Mouse (Mus musculus): Measurements from ENCODE around the gene Ttc28. TPM values are rescaled to one million over a fixed set of nuclear protein-coding genes. Genes with fewer than 3 reads are reported as not detected.

The Ttc28 gene
- polyA plus RNA-seq, 1 experiment, result 7.4 TPM

DNA sequence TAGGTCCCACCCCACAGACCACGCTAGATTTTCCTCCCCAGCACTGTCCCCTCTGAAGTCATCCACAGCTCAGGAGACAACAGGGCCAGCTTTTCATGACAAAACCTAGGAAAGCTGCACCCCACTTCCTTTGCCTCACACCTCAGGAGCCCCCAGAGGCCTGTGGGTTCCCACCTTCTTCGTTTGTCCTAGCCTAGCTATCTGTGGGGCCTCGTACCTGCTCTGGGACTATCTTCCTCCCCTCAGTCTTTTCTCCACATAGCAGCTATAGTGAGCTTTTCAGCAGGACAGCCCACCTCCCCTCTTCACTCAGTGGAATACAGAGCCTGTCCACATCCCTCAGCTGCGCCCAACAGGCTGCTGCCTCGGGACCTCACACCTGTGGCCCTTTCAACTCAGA, 418.2 kb downstream of the Ttc28 start:
- WGBS, result 78% methylated on average over 5 of the region's 5 CpGs

DNA sequence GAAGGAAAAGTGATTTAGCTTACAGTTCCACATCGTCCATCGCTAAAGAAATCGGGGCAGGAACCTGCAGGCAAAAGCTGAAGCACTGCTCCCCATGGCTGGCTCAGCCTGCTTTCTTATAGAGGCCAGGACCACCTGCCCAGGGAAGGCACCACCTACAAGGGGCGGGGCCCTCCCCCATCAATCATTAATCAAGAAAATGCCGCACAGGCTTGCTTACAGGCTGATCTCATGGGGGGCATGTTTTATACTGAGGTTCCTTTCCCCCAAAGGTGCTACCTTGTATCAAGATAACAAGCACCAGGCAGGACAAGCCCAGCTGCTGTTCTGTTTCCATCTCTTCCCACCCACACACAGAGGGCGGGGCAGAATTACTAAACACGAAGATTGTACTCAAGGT, 419.1 kb downstream of the Ttc28 start:
- no peak for TF ChIP-seq CTCF (IDR thresholded peaks at IDR 0.05; ENCODE audit: control insufficient read depth, insufficient read depth, low read length)
- no peak for TF ChIP-seq POLR2A (IDR thresholded peaks at IDR 0.05; ENCODE audit: borderline replicate concordance, control insufficient read depth, low read depth, low read length)
- H3K4me1 ChIP-seq (ENCODE audit: control insufficient read depth, insufficient read depth, low read length), result no peaks in the 10 kb centered on the region
- H3K4me3 ChIP-seq (replicated peaks; ENCODE audit: control insufficient read depth, low read depth, low read length), result no peak overlapping the region
- H3K27ac ChIP-seq (ENCODE audit: control insufficient read depth, insufficient read depth, low read depth, low read length, poor library complexity), result no peak overlapping the region
- WGBS, result 73% methylated on average over 7 of the region's 7 CpGs

More for the DNA sequence above, 418.2 kb downstream of the Ttc28 start:
- no peaks in the 10 kb centered on the region for H3K4me1 ChIP-seq (ENCODE audit: control insufficient read depth, insufficient read depth, low read length)
- no peak for TF ChIP-seq POLR2A (IDR thresholded peaks at IDR 0.05; ENCODE audit: borderline replicate concordance, control insufficient read depth, low read depth, low read length)
- no peak for TF ChIP-seq CTCF (IDR thresholded peaks at IDR 0.05; ENCODE audit: control insufficient read depth, insufficient read depth, low read length)
- no peak overlapping the region for H3K27ac ChIP-seq (ENCODE audit: control insufficient read depth, insufficient read depth, low read depth, low read length, poor library complexity)
- no peak overlapping the region for H3K4me3 ChIP-seq (replicated peaks; ENCODE audit: control insufficient read depth, low read depth, low read length)

DNA sequence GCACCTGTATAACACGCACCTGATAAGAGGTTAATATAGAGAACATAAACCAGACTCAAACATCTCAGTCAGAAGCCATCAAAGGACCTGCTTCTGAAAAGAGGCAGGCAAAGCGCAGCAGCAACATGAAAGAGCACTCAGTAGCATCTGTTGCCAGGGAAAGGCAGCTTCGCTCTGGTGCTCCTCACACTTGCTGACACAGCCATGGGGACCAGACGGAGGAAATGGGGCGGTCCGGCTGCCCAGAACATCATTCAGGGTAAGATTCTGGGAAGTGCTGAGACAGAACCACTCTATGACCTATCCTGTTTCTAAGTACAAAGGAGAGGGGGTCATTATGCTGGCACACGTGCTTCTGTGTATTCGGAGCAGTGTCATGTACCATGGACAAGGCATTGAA, 421.2 kb downstream of the Ttc28 start:
- TF ChIP-seq POLR2A (IDR thresholded peaks at IDR 0.05; ENCODE audit: borderline replicate concordance, control insufficient read depth, low read depth, low read length) (no peak), CTCF (IDR thresholded peaks at IDR 0.05; ENCODE audit: control insufficient read depth, insufficient read depth, low read length) (no peak)
- no peak overlapping the region for H3K4me3 ChIP-seq (replicated peaks; ENCODE audit: control insufficient read depth, low read depth, low read length)
- H3K27ac ChIP-seq (ENCODE audit: control insufficient read depth, insufficient read depth, low read depth, low read length, poor library complexity), result no peak overlapping the region
- WGBS, result 89% methylated on average over 8 of the region's 8 CpGs
- H3K4me1 ChIP-seq (ENCODE audit: control insufficient read depth, insufficient read depth, low read length), result no peaks in the 10 kb centered on the region

DNA sequence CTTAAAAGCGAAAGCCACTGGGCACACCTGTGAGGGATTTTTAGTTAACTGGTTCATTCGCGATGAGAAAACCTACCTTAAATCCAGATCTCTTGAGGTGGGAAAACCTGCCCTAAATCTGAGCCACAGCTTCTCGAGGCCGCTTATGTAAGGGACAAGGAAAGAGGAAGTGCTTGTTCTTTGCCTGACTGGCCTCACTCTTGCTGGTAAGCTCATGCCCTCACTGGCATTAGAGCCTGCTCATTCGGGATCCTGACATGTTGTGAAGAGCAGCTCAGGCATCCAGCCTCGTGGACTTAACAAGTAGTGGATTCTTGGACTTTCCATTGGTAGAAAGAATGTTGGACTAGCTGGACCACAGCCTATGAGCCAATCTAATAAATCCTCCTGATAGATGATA, 422.1 kb downstream of the Ttc28 start:
- WGBS, result 20% methylated on average over 7 of the region's 7 CpGs
- TF ChIP-seq CTCF (IDR thresholded peaks at IDR 0.05; ENCODE audit: control insufficient read depth, insufficient read depth, low read length) (no peak), POLR2A (IDR thresholded peaks at IDR 0.05; ENCODE audit: borderline replicate concordance, control insufficient read depth, low read depth, low read length) (no peak)
- Histone ChIP-seq H3K4me1 (ENCODE audit: control insufficient read depth, insufficient read depth, low read length) (no peaks in the 10 kb centered on the region), H3K27ac (ENCODE audit: control insufficient read depth, insufficient read depth, low read depth, low read length, poor library complexity) (no peak overlapping the region), H3K4me3 (replicated peaks; ENCODE audit: control insufficient read depth, low read depth, low read length) (no peak overlapping the region)

DNA sequence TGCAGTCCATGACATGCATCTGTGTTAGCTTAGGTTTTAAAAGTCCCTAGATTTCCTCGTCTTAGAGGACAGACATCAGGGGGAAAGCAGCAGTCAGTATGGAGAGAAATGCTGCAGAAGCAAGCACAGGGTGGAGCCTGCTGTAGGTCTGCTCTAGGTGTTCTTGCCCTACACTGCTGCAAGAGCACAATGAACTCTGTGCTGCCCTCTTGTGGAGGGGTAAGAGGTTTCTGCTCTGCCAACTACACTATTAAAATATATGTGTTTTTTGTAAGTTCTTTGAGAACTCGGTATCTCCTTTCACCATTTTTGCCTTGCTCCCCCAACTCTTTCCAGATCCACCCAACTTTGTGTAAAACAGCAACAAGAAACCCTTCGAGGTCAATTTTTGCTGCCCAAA, 425.1 kb downstream of the Ttc28 start:
- TF ChIP-seq POLR2A (IDR thresholded peaks at IDR 0.05; ENCODE audit: borderline replicate concordance, control insufficient read depth, low read depth, low read length) (no peak), CTCF (IDR thresholded peaks at IDR 0.05; ENCODE audit: control insufficient read depth, insufficient read depth, low read length) (no peak)
- 82% methylated on average over 3 of the region's 3 CpGs for WGBS
- no peaks in the 10 kb centered on the region for H3K4me1 ChIP-seq (ENCODE audit: control insufficient read depth, insufficient read depth, low read length)
- no peak overlapping the region for H3K4me3 ChIP-seq (replicated peaks; ENCODE audit: control insufficient read depth, low read depth, low read length)
- no peak overlapping the region for H3K27ac ChIP-seq (ENCODE audit: control insufficient read depth, insufficient read depth, low read depth, low read length, poor library complexity)

DNA sequence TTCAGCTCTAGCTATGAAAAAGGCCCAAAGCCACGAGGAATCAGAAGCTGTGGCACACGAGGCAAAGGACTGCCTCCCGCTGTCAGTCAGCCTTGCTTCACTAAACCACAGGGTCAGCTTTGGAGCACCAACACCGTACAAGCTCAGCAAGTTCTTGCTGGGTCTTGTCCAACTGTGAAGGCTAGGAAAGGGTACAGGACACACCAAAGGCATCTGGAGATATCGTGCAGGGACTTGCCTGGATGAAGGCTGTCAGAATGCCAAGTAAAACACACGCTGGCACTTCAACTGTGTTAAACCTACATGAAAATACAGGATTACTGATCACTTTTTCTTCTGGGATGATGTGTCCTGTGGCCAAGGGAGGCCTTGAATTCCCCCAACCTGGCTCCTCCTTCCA, 430.6 kb downstream of the Ttc28 start:
- TF ChIP-seq POLR2A (IDR thresholded peaks at IDR 0.05; ENCODE audit: borderline replicate concordance, control insufficient read depth, low read depth, low read length) (no peak), CTCF (IDR thresholded peaks at IDR 0.05; ENCODE audit: control insufficient read depth, insufficient read depth, low read length) (no peak)
- Histone ChIP-seq H3K4me1 (ENCODE audit: control insufficient read depth, insufficient read depth, low read length) (no peaks in the 10 kb centered on the region), H3K4me3 (replicated peaks; ENCODE audit: control insufficient read depth, low read depth, low read length) (no peak overlapping the region), H3K27ac (ENCODE audit: control insufficient read depth, insufficient read depth, low read depth, low read length, poor library complexity) (no peak overlapping the region)
- WGBS, result 59% methylated on average over 6 of the region's 6 CpGs

DNA sequence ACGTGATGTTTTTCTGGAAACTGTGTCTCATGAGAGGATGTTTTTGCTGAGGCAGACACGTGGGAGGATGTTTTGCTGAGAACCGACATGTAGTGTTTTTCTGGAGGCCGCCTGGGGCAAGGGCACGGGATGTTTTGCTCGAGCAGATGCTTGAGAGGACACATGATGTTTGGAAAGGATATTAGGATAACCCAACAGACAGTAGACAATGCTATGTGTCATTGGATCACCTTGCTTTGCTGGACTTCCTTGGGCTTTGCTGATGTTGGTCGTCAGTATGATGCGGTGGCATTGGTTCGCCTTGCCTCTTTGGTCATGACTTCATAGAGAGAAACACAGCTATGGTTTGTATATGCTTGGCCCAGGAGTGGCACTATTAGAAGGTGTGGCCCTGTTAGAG, 434.2 kb downstream of the Ttc28 start:
- Histone ChIP-seq H3K4me3 (replicated peaks; ENCODE audit: control insufficient read depth, low read depth, low read length) (no peak overlapping the region), H3K27ac (ENCODE audit: control insufficient read depth, insufficient read depth, low read depth, low read length, poor library complexity) (no peak overlapping the region), H3K4me1 (ENCODE audit: control insufficient read depth, insufficient read depth, low read length) (no peaks in the 10 kb centered on the region)
- 87% methylated on average over 9 of the region's 9 CpGs for WGBS
- no peak for TF ChIP-seq CTCF (IDR thresholded peaks at IDR 0.05; ENCODE audit: control insufficient read depth, insufficient read depth, low read length)
- no peak for TF ChIP-seq POLR2A (IDR thresholded peaks at IDR 0.05; ENCODE audit: borderline replicate concordance, control insufficient read depth, low read depth, low read length)

DNA sequence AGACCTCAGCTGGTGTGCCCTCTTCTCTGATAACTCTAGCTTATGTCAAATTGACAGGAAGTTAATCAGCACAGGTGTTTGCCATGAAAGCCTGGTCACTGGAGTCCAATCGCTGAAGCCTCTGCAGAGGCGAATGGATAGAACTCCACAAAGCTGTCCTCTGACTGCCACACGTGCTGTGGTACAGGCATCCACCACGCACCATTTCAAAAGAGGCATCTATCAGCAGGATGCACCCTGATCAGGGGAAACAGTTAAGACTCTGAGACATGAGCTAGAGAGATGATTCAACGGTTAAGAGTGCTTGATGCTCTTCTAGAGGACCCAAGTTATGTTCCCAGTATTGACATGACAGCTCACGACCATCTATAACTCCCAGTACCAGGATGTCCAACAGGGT, 435.5 kb downstream of the Ttc28 start:
- Histone ChIP-seq H3K27ac (ENCODE audit: control insufficient read depth, insufficient read depth, low read depth, low read length, poor library complexity) (no peak overlapping the region), H3K4me3 (replicated peaks; ENCODE audit: control insufficient read depth, low read depth, low read length) (no peak overlapping the region), H3K4me1 (ENCODE audit: control insufficient read depth, insufficient read depth, low read length) (no peaks in the 10 kb centered on the region)
- no peak for TF ChIP-seq CTCF (IDR thresholded peaks at IDR 0.05; ENCODE audit: control insufficient read depth, insufficient read depth, low read length)
- TF ChIP-seq POLR2A (IDR thresholded peaks at IDR 0.05; ENCODE audit: borderline replicate concordance, control insufficient read depth, low read depth, low read length), result no peak
- 81% methylated on average over 6 of the region's 6 CpGs for WGBS

DNA sequence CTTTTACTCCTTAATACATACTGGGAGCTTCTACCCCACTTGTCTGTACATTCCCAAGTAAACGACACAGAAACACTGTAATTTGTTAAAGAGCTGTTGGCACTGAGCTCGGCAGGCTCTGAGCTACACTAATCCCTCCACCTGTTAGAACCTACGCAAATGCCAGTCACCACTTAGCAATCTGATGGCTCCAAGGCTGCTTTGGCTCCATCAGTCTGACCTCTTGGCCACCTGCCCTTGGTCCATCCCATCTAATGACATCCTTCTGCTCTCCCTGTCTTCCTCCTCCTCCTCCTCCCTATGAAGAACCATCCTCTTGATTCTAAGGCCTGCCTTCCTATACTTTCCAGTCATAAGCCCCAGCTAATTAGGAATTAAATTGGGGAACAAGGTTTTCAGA, 437.9 kb downstream of the Ttc28 start:
- Histone ChIP-seq H3K4me3 (replicated peaks; ENCODE audit: control insufficient read depth, low read depth, low read length) (no peak overlapping the region), H3K4me1 (ENCODE audit: control insufficient read depth, insufficient read depth, low read length) (no peaks in the 10 kb centered on the region), H3K27ac (ENCODE audit: control insufficient read depth, insufficient read depth, low read depth, low read length, poor library complexity) (no peak overlapping the region)
- WGBS, result 86% methylated on average over 3 of the region's 3 CpGs
- TF ChIP-seq CTCF (IDR thresholded peaks at IDR 0.05; ENCODE audit: control insufficient read depth, insufficient read depth, low read length) (no peak), POLR2A (IDR thresholded peaks at IDR 0.05; ENCODE audit: borderline replicate concordance, control insufficient read depth, low read depth, low read length) (no peak)
